Mouse (Mus musculus): ENCODE results near the gene Iqsec1.
A peak's percentile ranks its signal among the peaks of the same experiment; 100 is the strongest.

The Iqsec1 gene

GRCm38 (mm10) chr6:90709929-90710777, 278.3 kb downstream of the Iqsec1 start:
- Histone ChIP-seq H3K36me3 (ENCODE audit: control insufficient read depth, insufficient read depth, low read length, poor library complexity, severe bottlenecking) (peaks cover 2% of the 10 kb centered on the region), H3K27me3 (ENCODE audit: control insufficient read depth, insufficient read depth, low read length, poor library complexity, severe bottlenecking) (no peaks in the 10 kb centered on the region)
- peak; percentile 32 for DNase-seq (ENCODE audit: low read depth, low spot score)

- no peak for DNase-seq (ENCODE audit: low read depth, low spot score)
- H3K27me3 ChIP-seq (ENCODE audit: control insufficient read depth, insufficient read depth, low read length, poor library complexity, severe bottlenecking), result no peaks in the 10 kb centered on the region
- H3K36me3 ChIP-seq (ENCODE audit: control insufficient read depth, insufficient read depth, low read length, poor library complexity, severe bottlenecking), result peaks cover 2% of the 10 kb centered on the region
These were observed 280.3 kb downstream of the Iqsec1 start for GRCm38 (mm10) chr6:90708061-90708618.

- Histone ChIP-seq H3K36me3 (ENCODE audit: control insufficient read depth, insufficient read depth, low read length, poor library complexity, severe bottlenecking) (peaks cover 2% of the 10 kb centered on the region), H3K27me3 (ENCODE audit: control insufficient read depth, insufficient read depth, low read length, poor library complexity, severe bottlenecking) (no peaks in the 10 kb centered on the region)
- peak; percentile 44 for DNase-seq (ENCODE audit: low read depth, low spot score)
These were observed 281.3 kb downstream of the Iqsec1 start for GRCm38 (mm10) chr6:90707143-90707542.

GRCm38 (mm10) chr6:90706490-90706889, 282.0 kb downstream of the Iqsec1 start:
- H3K36me3 ChIP-seq (ENCODE audit: control insufficient read depth, insufficient read depth, low read length, poor library complexity, severe bottlenecking), result peaks cover under 1% of the 10 kb centered on the region
- no peaks in the 10 kb centered on the region for H3K27me3 ChIP-seq (ENCODE audit: control insufficient read depth, insufficient read depth, low read length, poor library complexity, severe bottlenecking)
- DNase-seq (ENCODE audit: low read depth, low spot score), result no peak

- Histone ChIP-seq H3K27me3 (ENCODE audit: control insufficient read depth, insufficient read depth, low read length, poor library complexity, severe bottlenecking) (no peaks in the 10 kb centered on the region), H3K36me3 (ENCODE audit: control insufficient read depth, insufficient read depth, low read length, poor library complexity, severe bottlenecking) (no peaks in the 10 kb centered on the region; the same call in 1 of the 2 replicates)
- no peak for DNase-seq (ENCODE audit: low read depth, low spot score)
These were observed 282.7 kb downstream of the Iqsec1 start for GRCm38 (mm10) chr6:90705738-90706137.

GRCm38 (mm10) chr6:90704705-90705344, 283.7 kb downstream of the Iqsec1 start:
- no peak for DNase-seq (ENCODE audit: low read depth, low spot score)
- H3K36me3 ChIP-seq (ENCODE audit: control insufficient read depth, insufficient read depth, low read length, poor library complexity, severe bottlenecking), result no peaks in the 10 kb centered on the region; the same call in 1 of the 2 replicates
- H3K27me3 ChIP-seq (ENCODE audit: control insufficient read depth, insufficient read depth, low read length, poor library complexity, severe bottlenecking), result no peaks in the 10 kb centered on the region

- DNase-seq (ENCODE audit: low read depth, low spot score), result no peak
These were observed 284.7 kb downstream of the Iqsec1 start for GRCm38 (mm10) chr6:90703782-90704181.

GRCm38 (mm10) chr6:90702837-90703735, 285.4 kb downstream of the Iqsec1 start:
- DNase-seq (ENCODE audit: low read depth, low spot score), result no peak

More at GRCm38 (mm10) chr6:90703782-90704181, 284.7 kb downstream of the Iqsec1 start:
- H3K27me3 ChIP-seq (ENCODE audit: control insufficient read depth, insufficient read depth, low read length, poor library complexity, severe bottlenecking), result no peaks in the 10 kb centered on the region
- H3K36me3 ChIP-seq (ENCODE audit: control insufficient read depth, insufficient read depth, low read length, poor library complexity, severe bottlenecking), result no peaks in the 10 kb centered on the region

GRCm38 (mm10) chr6:90702197-90702596, 286.3 kb downstream of the Iqsec1 start:
- Histone ChIP-seq H3K36me3 (ENCODE audit: control insufficient read depth, insufficient read depth, low read length, poor library complexity, severe bottlenecking) (peaks cover 2% of the 10 kb centered on the region; the same call in 1 of the 2 replicates), H3K27me3 (ENCODE audit: control insufficient read depth, insufficient read depth, low read length, poor library complexity, severe bottlenecking) (no peaks in the 10 kb centered on the region)
- peak; percentile 27 for DNase-seq (ENCODE audit: low read depth, low spot score)

More at GRCm38 (mm10) chr6:90702837-90703735, 285.4 kb downstream of the Iqsec1 start:
- Histone ChIP-seq H3K36me3 (ENCODE audit: control insufficient read depth, insufficient read depth, low read length, poor library complexity, severe bottlenecking) (peaks cover 2% of the 10 kb centered on the region; the same call in 1 of the 2 replicates), H3K27me3 (ENCODE audit: control insufficient read depth, insufficient read depth, low read length, poor library complexity, severe bottlenecking) (no peaks in the 10 kb centered on the region)

- H3K36me3 ChIP-seq (ENCODE audit: control insufficient read depth, insufficient read depth, low read length, poor library complexity, severe bottlenecking), result peaks cover 2% of the 10 kb centered on the region; the same call in 1 of the 2 replicates
- DNase-seq (ENCODE audit: low read depth, low spot score), result no peak
- no peaks in the 10 kb centered on the region for H3K27me3 ChIP-seq (ENCODE audit: control insufficient read depth, insufficient read depth, low read length, poor library complexity, severe bottlenecking)
These were observed 287.1 kb downstream of the Iqsec1 start for GRCm38 (mm10) chr6:90701391-90701790.

GRCm38 (mm10) chr6:90700737-90701136, 287.7 kb downstream of the Iqsec1 start:
- Histone ChIP-seq H3K36me3 (ENCODE audit: control insufficient read depth, insufficient read depth, low read length, poor library complexity, severe bottlenecking) (peaks cover 2% of the 10 kb centered on the region; the same call in 1 of the 2 replicates), H3K27me3 (ENCODE audit: control insufficient read depth, insufficient read depth, low read length, poor library complexity, severe bottlenecking) (no peaks in the 10 kb centered on the region)
- DNase-seq (ENCODE audit: low read depth, low spot score), result no peak

- Histone ChIP-seq H3K27me3 (ENCODE audit: control insufficient read depth, insufficient read depth, low read length, poor library complexity, severe bottlenecking) (no peaks in the 10 kb centered on the region), H3K36me3 (ENCODE audit: control insufficient read depth, insufficient read depth, low read length, poor library complexity, severe bottlenecking) (peaks cover 2% of the 10 kb centered on the region; the same call in 1 of the 2 replicates)
- DNase-seq (ENCODE audit: low read depth, low spot score), result no peak
These were observed 288.4 kb downstream of the Iqsec1 start for GRCm38 (mm10) chr6:90700068-90700467.

GRCm38 (mm10) chr6:90698843-90699242, 289.6 kb downstream of the Iqsec1 start:
- no peak for DNase-seq (ENCODE audit: low read depth, low spot score)
- Histone ChIP-seq H3K27me3 (ENCODE audit: control insufficient read depth, insufficient read depth, low read length, poor library complexity, severe bottlenecking) (no peaks in the 10 kb centered on the region), H3K36me3 (ENCODE audit: control insufficient read depth, insufficient read depth, low read length, poor library complexity, severe bottlenecking) (peaks cover 9% of the 10 kb centered on the region)

GRCm38 (mm10) chr6:90695754-90696153, 292.7 kb downstream of the Iqsec1 start:
- Histone ChIP-seq H3K27me3 (ENCODE audit: control insufficient read depth, insufficient read depth, low read length, poor library complexity, severe bottlenecking) (no peaks in the 10 kb centered on the region), H3K36me3 (ENCODE audit: control insufficient read depth, insufficient read depth, low read length, poor library complexity, severe bottlenecking) (peaks cover 21% of the 10 kb centered on the region)
- no peak for DNase-seq (ENCODE audit: low read depth, low spot score)

Measured in splenic B cell, adult 2 months (primary cell).